Mouse (Mus musculus): ENCODE data around the gene Sgms1.

DNA sequence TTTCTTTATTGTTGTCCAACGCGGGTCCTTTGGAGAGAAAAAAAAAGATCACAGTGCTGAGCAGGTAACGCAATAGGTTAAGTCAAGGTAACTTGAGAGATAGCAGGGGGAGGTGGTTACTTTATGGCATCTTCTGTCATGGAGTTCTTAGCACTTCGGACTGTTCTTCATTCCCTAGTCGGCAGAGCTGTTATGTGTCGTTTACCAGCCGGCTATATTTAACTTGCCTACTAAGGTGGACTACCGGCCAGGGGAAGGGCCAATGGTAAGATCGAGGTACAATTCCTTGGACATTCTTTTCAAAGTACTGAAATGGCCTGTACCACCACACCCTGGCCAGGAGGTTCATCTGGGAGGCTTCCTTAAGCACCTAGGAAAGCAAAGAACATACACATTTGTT is 265.4 kb downstream of the Sgms1 start:
- no peak for TF ChIP-seq CTCF (IDR thresholded peaks at IDR 0.05; ENCODE audit: control insufficient read depth, insufficient read depth, insufficient replicate concordance, low read depth, low read length)
- TF ChIP-seq POLR2A (IDR thresholded peaks at IDR 0.05; ENCODE audit: control insufficient read depth, low read depth, low read length) = no peak

All from testis, adult 2 months (tissue).